Mouse (Mus musculus) hindbrain, embryonic 12.5 days (tissue): ENCODE measurements at regions not wholly inside any gene's neighbourhood (a gene's known extent, or its start where the extent isn't known, plus 50 kb on each side); places are given as distances from the start of the nearest gene placed in this dataset.

Experiments
- ATAC-seq: fragments of 200-750 bp; cut with Nextera tagmentation; 2 replicates; pipeline ENCODE4 v1.8.0; 2017; ENCODE audit warnings: moderate TSS enrichment; ENCODE audit not compliant: low FRiP score
- H3K27ac ChIP-seq: fragments of 300-500 bp; sonication (generic); 2 replicates; pipeline ENCODE4 v1.5.1; 2016; ENCODE audit warnings: mild to moderate bottlenecking
- H3K27me3 ChIP-seq: fragments of 300-500 bp; sonication (generic); 2 replicates; pipeline ENCODE4 v1.6.1; 2016; ENCODE audit warnings: mild to moderate bottlenecking
- H3K36me3 ChIP-seq: fragments of 300-500 bp; sonication (generic); 2 replicates; pipeline ENCODE4 v1.6.1; 2016; ENCODE audit warnings: mild to moderate bottlenecking
- H3K4me1 ChIP-seq: fragments of 300-500 bp; sonication (generic); 2 replicates; pipeline ENCODE4 v1.6.1; 2016
- H3K4me2 ChIP-seq: fragments of 300-500 bp; sonication (generic); replicated peaks from 2 replicates; pipeline ENCODE4 v1.6.1; 2016; ENCODE audit warnings: mild to moderate bottlenecking
- H3K4me3 ChIP-seq: fragments of 300-500 bp; sonication (generic); 2 replicates; pipeline ENCODE4 v1.5.1; 2016; ENCODE audit warnings: mild to moderate bottlenecking
- H3K9ac ChIP-seq: fragments of 300-500 bp; sonication (generic); 2 replicates; pipeline ENCODE4 v1.6.1; 2016; ENCODE audit warnings: mild to moderate bottlenecking, moderate library complexity
- H3K9me3 ChIP-seq: fragments of 300-500 bp; sonication (generic); replicated peaks from 2 replicates; pipeline ENCODE4 v1.6.1; 2016; ENCODE audit warnings: mild to moderate bottlenecking
- WGBS: fragments of 180-500 bp; shearing (Covaris S2); methylation state at CpG from one replicate; pipeline ENCODE4 v1.1.7; 2016; 5-methylcytosine and 5-hydroxymethylcytosine counted together

DNA sequence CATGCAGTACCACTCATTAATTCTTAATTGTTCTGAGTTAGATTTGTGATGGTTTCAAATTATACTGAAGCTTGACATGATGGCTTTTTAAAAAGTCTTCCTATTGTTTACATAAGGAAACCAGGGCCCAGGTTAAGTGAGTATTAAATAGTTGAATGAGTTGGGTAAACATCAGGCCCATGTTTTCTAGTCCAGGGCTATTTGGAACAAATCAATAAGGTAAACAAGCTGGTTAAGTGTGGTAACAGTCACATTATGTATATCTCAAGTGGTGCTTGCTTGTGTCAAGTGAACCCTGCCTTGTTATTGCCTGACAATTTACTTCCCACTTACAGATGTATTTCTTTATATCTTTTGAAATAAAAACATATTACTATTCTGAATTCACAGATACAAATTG, 144.7 kb upstream of the Ubash3b start:
- peaks cover 24% of the 10 kb centered on the region for H3K4me1 ChIP-seq
- no peak for ATAC-seq
- no peaks in the 10 kb centered on the region for H3K9me3 ChIP-seq
- H3K4me3 ChIP-seq = no peak overlapping the region
- no peaks in the 10 kb centered on the region for H3K36me3 ChIP-seq
- no peak overlapping the region for H3K27ac ChIP-seq
- H3K4me2 ChIP-seq = no peak overlapping the region
- no peaks in the 10 kb centered on the region for H3K27me3 ChIP-seq
- no peak overlapping the region for H3K9ac ChIP-seq

GRCm38 (mm10) chr9:41303494-41303828, 142.0 kb upstream of the Ubash3b start:
- H3K4me1 ChIP-seq = peaks cover 24% of the 10 kb centered on the region
- H3K9me3 ChIP-seq = no peaks in the 10 kb centered on the region
- ATAC-seq = peak; percentile 68
- H3K4me3 ChIP-seq = no peak overlapping the region
- WGBS = 36% methylated on average over 3 of the region's 3 CpGs
- H3K27me3 ChIP-seq = no peaks in the 10 kb centered on the region
- peak overlapping the region; percentile 34 for H3K4me2 ChIP-seq
- no peak overlapping the region for H3K9ac ChIP-seq
- H3K36me3 ChIP-seq = no peaks in the 10 kb centered on the region
- peak overlapping the region; percentile 73 for H3K27ac ChIP-seq

- H3K9me3 ChIP-seq = no peaks in the 10 kb centered on the region
- H3K4me3 ChIP-seq = no peak overlapping the region
- WGBS = 33% methylated on average over 8 of the region's 8 CpGs
- H3K36me3 ChIP-seq = no peaks in the 10 kb centered on the region
- peak overlapping the region; percentile 73 for H3K27ac ChIP-seq
- peaks cover 24% of the 10 kb centered on the region for H3K4me1 ChIP-seq
- H3K9ac ChIP-seq = no peak overlapping the region
- no peaks in the 10 kb centered on the region for H3K27me3 ChIP-seq
- peak; percentile 88 for ATAC-seq
- H3K4me2 ChIP-seq = peak overlapping the region; percentile 34
Measured at GRCm38 (mm10) chr9:41302809-41303493, 141.5 kb upstream of the Ubash3b start.

DNA sequence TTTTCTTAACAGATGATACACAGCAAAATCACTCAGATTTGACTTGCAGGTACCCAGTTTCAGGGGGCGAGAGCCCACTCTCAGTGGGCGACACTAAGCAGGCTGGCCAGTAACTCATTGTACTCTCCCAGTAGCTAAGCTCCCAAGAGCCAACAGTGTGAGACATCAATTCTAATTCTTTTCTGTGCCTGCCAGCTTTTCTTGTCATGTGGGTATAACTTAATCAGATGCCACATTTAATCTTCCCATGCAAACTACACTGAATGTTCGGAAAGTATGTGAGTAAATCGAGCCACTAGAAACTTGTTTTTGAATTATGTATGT, 124.6 kb upstream of the Ubash3b start:
- ATAC-seq = peak; percentile 69; the same call in 1 of the 2 replicates
- H3K4me2 ChIP-seq = no peak overlapping the region
- peaks cover 14% of the 10 kb centered on the region for H3K4me1 ChIP-seq
- no peak overlapping the region for H3K4me3 ChIP-seq
- H3K27me3 ChIP-seq = no peaks in the 10 kb centered on the region
- no peaks in the 10 kb centered on the region for H3K36me3 ChIP-seq
- whole genome bisulfite sequencing = 69% methylated on average over 4 of the region's 4 CpGs
- H3K9me3 ChIP-seq = peaks cover 4% of the 10 kb centered on the region; the same call in 1 of the 2 replicates
- peak overlapping the region; percentile 72 for H3K27ac ChIP-seq
- H3K9ac ChIP-seq = no peak overlapping the region

- WGBS = 44% methylated on average over 8 of the region's 8 CpGs
- Histone ChIP-seq H3K9me3 (0 out of 2 replicates have a peak, but pooled peaks cover 4% of the 10 kb centered on the region), H3K36me3 (no peaks in the 10 kb centered on the region), H3K4me2 (no peak overlapping the region), H3K9ac (no peak overlapping the region), H3K4me3 (no peak overlapping the region), H3K27me3 (no peaks in the 10 kb centered on the region), H3K27ac (peak overlapping the region; percentile 72), H3K4me1 (peaks cover 14% of the 10 kb centered on the region)
- ATAC-seq = peak; percentile 80
Measured at GRCm38 (mm10) chr9:41285266-41286144, 124.0 kb upstream of the Ubash3b start.

GRCm38 (mm10) chr9:41277726-41278125, 116.2 kb upstream of the Ubash3b start:
- Histone ChIP-seq H3K27me3 (no peaks in the 10 kb centered on the region), H3K36me3 (no peaks in the 10 kb centered on the region), H3K4me2 (no peak overlapping the region), H3K9me3 (no peaks in the 10 kb centered on the region), H3K27ac (no peak overlapping the region), H3K9ac (no peak overlapping the region), H3K4me1 (peaks cover 9% of the 10 kb centered on the region), H3K4me3 (no peak overlapping the region)
- WGBS = 96% methylated on average over 2 of the region's 2 CpGs
- no peak for ATAC-seq

DNA sequence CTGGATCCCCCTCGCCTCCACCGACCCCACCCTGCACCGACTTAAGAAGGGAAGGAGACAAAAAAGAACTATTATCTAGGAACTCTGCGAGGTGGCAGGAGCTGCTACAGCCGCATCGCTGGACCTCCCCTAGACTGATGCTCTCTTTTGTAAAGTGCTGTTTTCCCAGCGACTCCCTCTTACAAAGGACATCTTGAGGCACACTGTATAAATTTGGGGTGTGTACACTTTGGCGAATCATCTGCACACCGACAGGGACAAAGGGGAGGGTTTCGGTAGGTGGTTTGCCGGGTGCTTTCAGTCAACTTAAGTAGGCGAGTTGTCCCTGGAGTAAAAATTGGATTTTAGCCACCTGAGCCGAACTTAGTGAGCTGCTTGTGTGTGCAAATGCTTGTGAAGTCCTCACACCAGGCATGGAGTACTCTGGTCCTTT, 112.4 kb upstream of the Ubash3b start:
- Histone ChIP-seq H3K9ac (peak overlapping the region; percentile 70), H3K4me1 (peaks cover 15% of the 10 kb centered on the region), H3K4me3 (peak overlapping the region; percentile 32), H3K27ac (peak overlapping the region; percentile 97), H3K36me3 (no peaks in the 10 kb centered on the region), H3K9me3 (no peaks in the 10 kb centered on the region), H3K27me3 (no peaks in the 10 kb centered on the region), H3K4me2 (peak overlapping the region; percentile 66)
- peak; percentile 74; the same call in 1 of the 2 replicates for ATAC-seq
- 3% methylated on average over 13 of the region's 13 CpGs for WGBS

GRCm38 (mm10) chr9:41273171-41273781, 111.8 kb upstream of the Ubash3b start:
- Histone ChIP-seq H3K27ac (peak overlapping the region; percentile 97), H3K9me3 (no peaks in the 10 kb centered on the region), H3K36me3 (no peaks in the 10 kb centered on the region), H3K27me3 (no peaks in the 10 kb centered on the region), H3K4me1 (peaks cover 15% of the 10 kb centered on the region), H3K4me2 (peak overlapping the region; percentile 66), H3K9ac (peak overlapping the region; percentile 70), H3K4me3 (peak overlapping the region; percentile 32)
- peak; percentile 97 for ATAC-seq
- 0% methylated on average over 18 of the region's 18 CpGs for WGBS

DNA sequence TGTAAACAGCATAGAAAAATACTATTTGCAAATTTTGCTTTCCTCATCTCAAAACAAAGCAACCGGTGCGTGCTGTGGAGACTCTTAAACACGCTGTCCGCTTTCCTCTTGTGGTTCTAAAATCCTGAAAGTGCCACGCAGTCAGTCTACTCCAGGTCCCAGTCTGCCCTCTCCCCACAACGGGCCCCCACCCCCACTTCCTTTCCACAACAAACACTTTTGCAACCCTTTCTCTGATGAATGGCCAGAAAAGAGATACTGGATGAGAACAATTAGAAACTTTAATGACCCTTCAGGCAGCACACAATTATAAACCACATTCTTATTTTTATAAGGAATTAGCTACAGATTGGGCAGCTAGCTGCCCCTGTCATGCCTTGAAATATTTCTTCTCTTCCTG, 111.1 kb upstream of the Ubash3b start:
- Histone ChIP-seq H3K4me3 (0 out of 2 replicates have a peak overlapping the region, but pooled peaks have one; percentile 32), H3K9ac (0 out of 2 replicates have a peak overlapping the region, but pooled peaks have one; percentile 4), H3K27ac (peak overlapping the region; percentile 97), H3K9me3 (no peaks in the 10 kb centered on the region), H3K27me3 (no peaks in the 10 kb centered on the region), H3K4me2 (peak overlapping the region; percentile 66), H3K36me3 (no peaks in the 10 kb centered on the region), H3K4me1 (peaks cover 15% of the 10 kb centered on the region)
- 12% methylated on average over 6 of the region's 6 CpGs for whole genome bisulfite sequencing
- ATAC-seq = no peak

GRCm38 (mm10) chr9:41268112-41268511, 106.6 kb upstream of the Ubash3b start:
- WGBS = 44% methylated on average over 3 of the region's 3 CpGs
- no peak for ATAC-seq
- H3K4me2 ChIP-seq = no peak overlapping the region
- H3K4me1 ChIP-seq = peaks cover 14% of the 10 kb centered on the region
- H3K27me3 ChIP-seq = no peaks in the 10 kb centered on the region
- H3K27ac ChIP-seq = no peak overlapping the region
- H3K4me3 ChIP-seq = no peak overlapping the region
- H3K9ac ChIP-seq = no peak overlapping the region
- no peaks in the 10 kb centered on the region for H3K9me3 ChIP-seq
- H3K36me3 ChIP-seq = no peaks in the 10 kb centered on the region

DNA sequence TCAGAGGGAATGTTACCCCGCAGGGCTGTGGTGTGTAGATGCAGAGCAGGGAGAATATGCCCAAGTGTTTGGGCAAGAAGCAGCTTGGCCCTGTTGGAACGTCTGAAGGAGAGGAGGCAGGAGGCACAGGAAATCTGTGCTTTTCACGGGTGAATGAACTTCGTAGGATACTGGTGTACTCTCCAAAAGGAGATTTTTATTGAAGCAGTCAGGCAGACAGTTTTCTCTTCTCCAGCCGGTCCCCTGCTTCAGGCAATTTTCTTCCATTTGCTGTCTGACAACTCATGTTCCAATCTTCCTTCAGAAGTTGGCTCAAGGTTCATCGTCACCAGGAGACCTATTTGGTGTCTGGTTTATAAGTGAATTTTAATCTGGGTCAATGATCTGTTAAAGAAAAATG, 103.0 kb upstream of the Ubash3b start:
- Histone ChIP-seq H3K27ac (peak overlapping the region; percentile 13), H3K9ac (no peak overlapping the region), H3K27me3 (no peaks in the 10 kb centered on the region), H3K9me3 (no peaks in the 10 kb centered on the region), H3K4me2 (no peak overlapping the region), H3K36me3 (no peaks in the 10 kb centered on the region), H3K4me3 (no peak overlapping the region), H3K4me1 (0 out of 2 replicates have a peak, but pooled peaks cover 5% of the 10 kb centered on the region)
- no peak for ATAC-seq
- 48% methylated on average over 6 of the region's 6 CpGs for WGBS

- WGBS = 89% methylated on average over 1 of the region's 1 CpGs
Measured at GRCm38 (mm10) chr9:41257244-41257643, 95.7 kb upstream of the Ubash3b start.

More at GRCm38 (mm10) chr9:41257244-41257643, 95.7 kb upstream of the Ubash3b start:
- no peak overlapping the region for H3K9ac ChIP-seq
- no peak overlapping the region for H3K27ac ChIP-seq
- no peak for ATAC-seq
- no peaks in the 10 kb centered on the region for H3K27me3 ChIP-seq
- no peaks in the 10 kb centered on the region for H3K36me3 ChIP-seq
- no peak overlapping the region for H3K4me2 ChIP-seq
- no peak overlapping the region for H3K4me3 ChIP-seq
- H3K9me3 ChIP-seq = no peaks in the 10 kb centered on the region
- H3K4me1 ChIP-seq = no peaks in the 10 kb centered on the region
